Mouse (Mus musculus) lung, embryonic 15.5 days (tissue): Measurements from ENCODE around the gene Nup160. TPM values are rescaled to one million over a fixed set of nuclear protein-coding genes. Genes with fewer than 3 reads are reported as not detected.

ENCODE experiments used
- ATAC-seq: fragments of 200-750 bp; cut with Nextera tagmentation; 2 replicates; pipeline ENCODE4 v1.8.0; 2017; ENCODE audit warnings: moderate number of reproducible peaks, borderline replicate concordance; ENCODE audit not compliant: low FRiP score, low TSS enrichment; ENCODE audit errors: extremely low read depth
- H3K27ac ChIP-seq: fragments of 300-500 bp; sonication (generic); 2 replicates; pipeline ENCODE4 v1.5.1; 2015; ENCODE audit warnings: moderate library complexity, mild to moderate bottlenecking, inconsistent platforms
- H3K27me3 ChIP-seq: fragments of 300-500 bp; sonication (generic); 2 replicates; pipeline ENCODE4 v1.6.1; 2015; ENCODE audit warnings: inconsistent platforms
- H3K36me3 ChIP-seq: fragments of 300-500 bp; sonication (generic); 2 replicates; pipeline ENCODE4 v1.6.1; 2015; ENCODE audit warnings: inconsistent platforms
- H3K4me1 ChIP-seq: fragments of 300-500 bp; sonication (generic); 2 replicates; pipeline ENCODE4 v1.6.1; 2015; ENCODE audit warnings: inconsistent platforms
- H3K4me2 ChIP-seq: fragments of 300-500 bp; sonication (generic); 2 replicates; pipeline ENCODE4 v1.6.1; 2015; ENCODE audit warnings: inconsistent platforms, mild to moderate bottlenecking, moderate library complexity
- H3K4me3 ChIP-seq: fragments of 300-500 bp; sonication (generic); 2 replicates; pipeline ENCODE4 v1.5.1; 2015; ENCODE audit warnings: mild to moderate bottlenecking, inconsistent platforms
- H3K9ac ChIP-seq: fragments of 300-500 bp; sonication (generic); 2 replicates; pipeline ENCODE4 v1.6.1; 2015; ENCODE audit warnings: inconsistent platforms
- H3K9me3 ChIP-seq: fragments of 300-500 bp; sonication (generic); 2 replicates; pipeline ENCODE4 v1.6.1; 2016; ENCODE audit warnings: inconsistent platforms
- WGBS: fragments of 180-500 bp; shearing (Covaris S2); methylation state at CpG from one replicate; pipeline ENCODE4 v1.1.7; 2015; 5-methylcytosine and 5-hydroxymethylcytosine counted together
- polyA plus RNA-seq: library from polyadenylated mRNA; unstranded; fragments of >200 nt; fragmentation: Nextera tagmentation; extraction: Ambion mirVana; gene quantifications from 2 replicates; pipeline ENCODE4 v1.2.1, GENCODE M21; 2015

Nup160 gene
- polyA plus RNA-seq, 1 experiment from 2014 or later, result 52.5 TPM

DNA sequence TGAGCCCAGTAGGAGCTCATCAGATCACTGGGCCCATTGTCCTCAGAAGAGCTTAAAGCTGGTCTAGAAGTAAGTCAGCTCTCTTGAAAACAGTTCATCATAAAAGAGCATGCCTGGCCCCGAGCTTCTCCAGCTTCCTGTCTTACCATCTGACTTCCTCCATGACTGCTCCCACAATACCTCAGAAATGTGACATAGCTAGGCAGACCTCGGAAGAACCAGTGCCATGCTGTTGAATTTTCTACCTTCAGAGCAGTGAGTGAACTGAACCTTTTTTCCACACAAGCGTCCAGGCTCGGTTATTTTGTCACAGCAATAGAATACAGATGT is 35.3 kb upstream of the Nup160 start:
- Histone ChIP-seq H3K27me3 (no peaks in the 10 kb centered on the region), H3K27ac (no peak overlapping the region), H3K9me3 (no peaks in the 10 kb centered on the region), H3K4me2 (no peak overlapping the region), H3K36me3 (no peaks in the 10 kb centered on the region), H3K4me1 (peaks cover 10% of the 10 kb centered on the region; the same call in 1 of the 2 replicates), H3K4me3 (no peak overlapping the region), H3K9ac (no peak overlapping the region)
- no peak for ATAC-seq
- WGBS, result 82% methylated on average over 4 of the region's 4 CpGs

DNA sequence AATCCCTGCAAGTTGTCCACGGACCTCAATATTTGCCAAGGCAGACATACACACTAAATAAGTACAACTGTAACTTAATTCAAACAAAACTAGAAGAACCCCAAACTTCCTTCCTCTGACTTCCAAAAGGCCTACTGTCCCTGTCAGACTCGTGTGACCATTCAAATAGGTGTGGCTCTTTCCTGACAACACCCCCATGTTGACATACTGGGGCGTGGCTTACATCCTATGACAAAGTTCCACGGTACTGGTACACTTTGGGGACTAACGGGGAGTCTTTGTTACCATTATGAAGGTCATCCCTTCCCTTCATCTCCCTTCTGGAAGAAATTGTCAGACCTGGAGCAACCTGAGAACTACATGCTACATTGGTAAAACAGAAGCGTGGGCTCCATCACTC is 29.9 kb upstream of the Nup160 start:
- ATAC-seq, result no peak
- H3K4me3 ChIP-seq, result no peak overlapping the region
- no peaks in the 10 kb centered on the region for H3K4me1 ChIP-seq
- H3K27ac ChIP-seq, result no peak overlapping the region
- 61% methylated on average over 6 of the region's 6 CpGs for WGBS
- no peaks in the 10 kb centered on the region for H3K9me3 ChIP-seq
- no peak overlapping the region for H3K4me2 ChIP-seq
- no peak overlapping the region for H3K9ac ChIP-seq
- no peaks in the 10 kb centered on the region for H3K27me3 ChIP-seq
- no peaks in the 10 kb centered on the region for H3K36me3 ChIP-seq

DNA sequence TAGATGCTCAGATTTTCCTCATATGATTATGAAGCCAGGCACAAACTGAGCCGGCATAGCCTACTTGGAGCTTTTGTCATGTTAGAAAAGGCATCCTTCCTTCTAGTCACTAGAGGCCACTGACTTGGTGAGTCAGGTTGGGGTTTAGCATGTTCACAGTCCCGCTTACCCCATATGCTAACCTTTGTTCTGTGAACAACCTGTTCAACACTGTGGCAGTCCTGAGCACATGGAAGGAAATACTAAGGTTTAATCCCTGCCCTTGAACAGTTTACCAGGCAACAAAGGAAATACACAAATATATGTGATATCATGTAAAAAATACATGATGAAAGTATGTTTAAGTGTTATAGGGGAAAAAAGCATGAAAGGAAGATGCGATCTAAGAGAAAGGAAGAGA is 27.6 kb upstream of the Nup160 start:
- H3K27ac ChIP-seq, result no peak overlapping the region
- WGBS, result 78% methylated on average over 3 of the region's 3 CpGs
- H3K9ac ChIP-seq, result no peak overlapping the region
- no peak overlapping the region for H3K4me3 ChIP-seq
- H3K27me3 ChIP-seq, result no peaks in the 10 kb centered on the region
- H3K4me2 ChIP-seq, result no peak overlapping the region
- ATAC-seq, result no peak
- H3K4me1 ChIP-seq, result no peaks in the 10 kb centered on the region
- no peaks in the 10 kb centered on the region for H3K9me3 ChIP-seq
- no peaks in the 10 kb centered on the region for H3K36me3 ChIP-seq

DNA sequence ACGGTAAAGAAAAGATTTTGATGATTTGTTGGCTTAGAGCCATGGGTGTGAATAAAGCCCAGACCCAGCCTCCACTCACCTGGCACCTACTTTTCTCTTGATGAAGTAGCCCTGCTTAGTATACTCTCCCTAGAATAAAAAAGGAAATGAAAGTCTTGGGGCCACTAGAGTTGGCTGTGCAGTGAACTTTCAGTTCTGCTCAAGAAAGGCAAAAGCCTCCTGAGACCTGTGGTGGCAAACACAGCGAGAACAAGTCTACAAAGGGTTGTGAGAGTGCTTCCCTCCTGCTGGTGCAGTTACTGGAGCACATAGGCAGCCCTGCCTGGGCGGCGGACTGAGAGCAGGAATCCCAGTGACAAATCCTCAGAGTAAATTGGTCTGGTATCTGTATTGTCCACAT is 27.1 kb upstream of the Nup160 start:
- no peaks in the 10 kb centered on the region for H3K4me1 ChIP-seq
- no peak overlapping the region for H3K4me3 ChIP-seq
- 66% methylated on average over 4 of the region's 4 CpGs for WGBS
- no peaks in the 10 kb centered on the region for H3K36me3 ChIP-seq
- ATAC-seq, result no peak
- H3K27ac ChIP-seq, result no peak overlapping the region
- H3K4me2 ChIP-seq, result no peak overlapping the region
- no peaks in the 10 kb centered on the region for H3K27me3 ChIP-seq
- no peaks in the 10 kb centered on the region for H3K9me3 ChIP-seq
- no peak overlapping the region for H3K9ac ChIP-seq

DNA sequence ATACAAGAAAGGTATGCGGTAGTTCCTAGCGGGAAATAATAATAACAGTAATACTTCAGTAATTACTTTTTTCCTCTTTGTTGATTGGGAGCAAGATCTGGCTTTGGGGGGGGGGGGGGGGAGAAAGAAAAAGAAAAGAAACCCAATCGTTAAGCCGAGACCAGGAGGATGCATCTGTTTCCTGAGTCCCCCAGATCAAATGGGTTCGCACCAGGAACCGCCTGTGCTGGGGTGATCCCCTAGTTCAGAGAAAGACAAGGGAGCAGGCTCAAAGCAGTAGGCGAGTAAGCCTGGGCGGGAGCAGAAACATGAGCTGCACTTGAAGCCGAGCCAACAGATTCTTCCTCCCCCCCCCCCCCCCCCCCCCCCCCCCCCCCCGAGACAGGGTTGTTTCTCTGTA is 24.9 kb upstream of the Nup160 start:
- ATAC-seq, result peak; percentile 76; the same call in 1 of the 2 replicates
- H3K4me3 ChIP-seq, result no peak overlapping the region
- H3K27me3 ChIP-seq, result no peaks in the 10 kb centered on the region
- H3K4me1 ChIP-seq, result no peaks in the 10 kb centered on the region
- no peak overlapping the region for H3K9ac ChIP-seq
- no peak overlapping the region for H3K4me2 ChIP-seq
- H3K36me3 ChIP-seq, result no peaks in the 10 kb centered on the region
- H3K27ac ChIP-seq, result no peak overlapping the region
- 65% methylated on average over 8 of the region's 10 CpGs for WGBS
- no peaks in the 10 kb centered on the region for H3K9me3 ChIP-seq

DNA sequence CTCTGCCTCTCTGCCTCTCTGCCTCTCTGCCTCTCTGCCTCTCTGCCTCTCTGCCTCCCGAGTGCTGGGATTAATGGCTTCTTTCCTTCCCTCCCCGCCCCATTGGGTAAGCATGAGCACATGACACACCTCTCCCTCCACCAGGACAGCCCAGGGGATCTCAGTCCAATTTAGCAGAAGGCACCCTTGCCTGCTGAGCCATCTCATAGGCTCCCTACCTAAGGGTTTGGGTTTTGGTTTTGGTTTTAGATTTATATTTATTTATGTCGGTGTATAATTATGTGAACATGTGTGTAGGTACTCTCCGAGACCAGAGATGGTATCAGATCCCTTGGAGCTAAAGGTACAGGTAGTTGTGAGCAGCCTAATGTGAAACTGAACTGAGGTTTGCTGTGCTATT is 24.0 kb upstream of the Nup160 start:
- H3K9ac ChIP-seq, result no peak overlapping the region
- ATAC-seq, result no peak
- H3K4me2 ChIP-seq, result no peak overlapping the region
- H3K36me3 ChIP-seq, result no peaks in the 10 kb centered on the region
- H3K4me3 ChIP-seq, result no peak overlapping the region
- no peaks in the 10 kb centered on the region for H3K9me3 ChIP-seq
- no peaks in the 10 kb centered on the region for H3K4me1 ChIP-seq
- H3K27me3 ChIP-seq, result no peaks in the 10 kb centered on the region
- 66% methylated on average over 4 of the region's 4 CpGs for WGBS
- H3K27ac ChIP-seq, result no peak overlapping the region

DNA sequence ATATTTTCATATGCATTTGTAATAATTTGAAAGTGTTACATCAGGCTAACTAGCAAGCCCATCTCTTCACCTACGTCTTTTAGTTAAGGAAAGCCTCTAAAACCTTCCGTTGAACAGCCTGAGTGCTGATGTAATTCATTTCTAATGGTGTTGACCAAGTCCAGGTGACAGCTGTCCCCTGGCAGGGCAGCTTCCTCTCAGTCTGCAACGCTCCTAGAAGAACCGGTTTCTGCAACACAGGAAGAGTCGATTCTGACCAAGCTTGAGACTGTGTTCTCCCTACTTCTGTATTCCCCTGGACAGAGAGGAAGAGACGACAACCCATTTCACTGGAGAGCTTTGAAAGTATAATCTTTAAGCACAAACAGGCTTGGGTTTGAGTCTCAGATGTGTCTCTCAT is 21.6 kb upstream of the Nup160 start:
- no peak overlapping the region for H3K4me3 ChIP-seq
- 44% methylated on average over 6 of the region's 6 CpGs for WGBS
- ATAC-seq, result no peak
- H3K9me3 ChIP-seq, result no peaks in the 10 kb centered on the region
- H3K27me3 ChIP-seq, result no peaks in the 10 kb centered on the region
- no peaks in the 10 kb centered on the region for H3K4me1 ChIP-seq
- H3K36me3 ChIP-seq, result no peaks in the 10 kb centered on the region
- H3K9ac ChIP-seq, result no peak overlapping the region
- no peak overlapping the region for H3K4me2 ChIP-seq
- no peak overlapping the region for H3K27ac ChIP-seq

DNA sequence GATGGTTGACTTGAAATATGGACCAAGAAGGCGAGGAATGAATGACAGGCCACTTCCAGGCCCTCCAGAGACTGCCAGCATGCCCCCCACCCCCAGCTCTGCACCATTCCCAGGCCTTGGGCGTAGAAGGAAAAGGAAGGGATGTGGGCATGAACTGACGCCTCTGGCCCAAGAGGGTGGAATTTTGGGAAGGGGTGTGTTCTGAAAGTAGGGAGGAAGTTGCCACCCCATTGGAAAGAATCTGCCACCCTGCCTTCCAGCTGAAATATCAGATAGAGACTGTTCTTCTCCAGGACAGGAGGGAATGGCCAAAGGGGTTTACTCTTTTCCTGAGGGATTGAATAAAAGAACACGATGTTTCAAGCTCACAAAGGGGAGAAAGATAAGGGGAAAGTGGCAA is 18.4 kb upstream of the Nup160 start:
- no peaks in the 10 kb centered on the region for H3K4me1 ChIP-seq
- 61% methylated on average over 4 of the region's 4 CpGs for WGBS
- H3K4me2 ChIP-seq, result no peak overlapping the region
- no peak overlapping the region for H3K27ac ChIP-seq
- no peaks in the 10 kb centered on the region for H3K36me3 ChIP-seq
- H3K9ac ChIP-seq, result no peak overlapping the region
- ATAC-seq, result no peak
- no peak overlapping the region for H3K4me3 ChIP-seq
- H3K27me3 ChIP-seq, result no peaks in the 10 kb centered on the region
- H3K9me3 ChIP-seq, result no peaks in the 10 kb centered on the region

DNA sequence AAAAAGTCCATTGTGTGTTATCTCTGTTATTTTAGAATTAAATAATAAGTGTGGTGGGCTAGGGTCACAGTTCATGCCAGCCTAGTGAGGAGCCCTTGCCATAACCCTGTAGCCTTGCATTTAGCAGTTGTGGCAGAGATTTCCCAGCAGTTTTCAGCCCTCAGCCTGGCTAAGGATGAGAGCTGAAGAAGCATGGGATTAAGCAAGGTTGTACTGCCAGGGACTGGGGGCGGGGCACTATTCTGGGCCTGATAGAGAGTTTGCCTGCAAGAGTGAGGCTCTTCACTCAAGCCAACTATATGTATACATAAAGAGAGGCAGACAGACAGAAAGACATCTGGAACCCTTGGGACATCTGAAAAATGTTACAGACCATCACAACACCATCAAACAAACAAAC is 18.0 kb upstream of the Nup160 start:
- H3K27ac ChIP-seq, result no peak overlapping the region
- H3K36me3 ChIP-seq, result no peaks in the 10 kb centered on the region
- no peak overlapping the region for H3K9ac ChIP-seq
- H3K27me3 ChIP-seq, result no peaks in the 10 kb centered on the region
- ATAC-seq, result no peak
- 80% methylated on average over 1 of the region's 1 CpGs for WGBS
- no peaks in the 10 kb centered on the region for H3K4me1 ChIP-seq
- H3K9me3 ChIP-seq, result no peaks in the 10 kb centered on the region
- H3K4me3 ChIP-seq, result no peak overlapping the region
- no peak overlapping the region for H3K4me2 ChIP-seq

DNA sequence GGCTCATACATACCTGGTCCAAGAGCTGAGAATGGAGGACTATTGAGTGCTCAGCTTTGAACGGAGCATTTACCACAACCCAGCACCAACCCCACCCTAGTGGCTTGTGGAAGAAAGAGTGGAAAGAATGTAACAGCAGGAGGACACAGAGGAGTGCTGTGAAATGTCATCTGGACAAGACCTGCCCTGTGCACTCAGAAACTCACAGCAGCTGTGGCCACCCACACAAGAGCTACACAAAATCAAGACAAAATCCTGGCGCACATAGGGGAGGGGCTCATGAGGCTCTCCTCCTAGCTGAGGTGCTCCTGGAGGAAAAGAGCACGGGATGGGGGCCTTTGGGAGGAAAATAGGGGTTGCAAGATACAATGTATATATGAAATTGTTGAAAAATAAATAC is 17.4 kb upstream of the Nup160 start:
- H3K27me3 ChIP-seq, result no peaks in the 10 kb centered on the region
- no peak for ATAC-seq
- H3K27ac ChIP-seq, result no peak overlapping the region
- H3K36me3 ChIP-seq, result no peaks in the 10 kb centered on the region
- no peak overlapping the region for H3K9ac ChIP-seq
- no peaks in the 10 kb centered on the region for H3K4me1 ChIP-seq
- H3K4me3 ChIP-seq, result no peak overlapping the region
- H3K9me3 ChIP-seq, result no peaks in the 10 kb centered on the region
- no peak overlapping the region for H3K4me2 ChIP-seq
- 69% methylated on average over 3 of the region's 3 CpGs for WGBS

DNA sequence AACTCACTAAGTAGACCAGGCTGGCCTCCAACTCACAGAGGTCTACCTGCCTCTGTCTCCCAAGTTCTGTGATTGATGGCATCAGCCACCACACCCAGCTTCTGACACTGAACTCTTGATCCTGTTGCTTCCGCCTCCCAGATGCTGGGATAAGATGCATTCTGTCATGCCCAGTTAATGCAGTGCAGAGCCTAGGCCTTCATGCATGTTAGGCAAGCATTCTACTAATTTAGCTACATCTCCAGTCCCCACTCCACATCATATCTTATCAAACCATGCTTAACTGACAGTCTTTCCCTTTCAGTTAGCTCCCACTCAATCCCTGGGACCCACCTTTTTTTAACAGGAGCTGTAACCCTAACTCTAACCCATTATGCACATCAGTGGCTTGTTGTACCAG is 16.1 kb upstream of the Nup160 start:
- 73% methylated on average over 1 of the region's 1 CpGs for WGBS
- ATAC-seq, result no peak
- H3K9me3 ChIP-seq, result no peaks in the 10 kb centered on the region
- H3K36me3 ChIP-seq, result no peaks in the 10 kb centered on the region
- no peak overlapping the region for H3K9ac ChIP-seq
- H3K27ac ChIP-seq, result no peak overlapping the region
- no peak overlapping the region for H3K4me3 ChIP-seq
- H3K4me1 ChIP-seq, result no peaks in the 10 kb centered on the region
- H3K27me3 ChIP-seq, result no peaks in the 10 kb centered on the region
- no peak overlapping the region for H3K4me2 ChIP-seq

DNA sequence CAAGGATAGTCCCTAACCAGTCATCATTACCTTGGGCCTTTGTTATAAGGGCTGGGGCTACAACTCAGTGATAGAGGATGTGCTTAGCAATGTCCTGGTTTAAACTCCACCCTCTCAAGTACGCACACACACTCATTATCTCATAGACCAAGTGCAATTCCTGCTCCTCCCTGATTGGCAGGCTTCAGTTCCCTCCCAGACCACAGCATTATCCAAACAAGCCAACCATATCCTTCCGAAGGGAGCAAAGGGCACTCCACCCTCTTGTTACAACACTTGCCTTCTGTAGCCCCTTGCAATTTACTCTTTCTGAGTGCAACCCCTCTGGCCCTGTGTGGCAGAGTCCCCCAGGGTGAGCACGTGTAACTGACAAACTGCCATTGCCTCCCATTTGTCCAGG is 15.6 kb upstream of the Nup160 start:
- Histone ChIP-seq H3K27ac (no peak overlapping the region), H3K9me3 (no peaks in the 10 kb centered on the region), H3K4me1 (no peaks in the 10 kb centered on the region), H3K27me3 (no peaks in the 10 kb centered on the region), H3K4me3 (no peak overlapping the region), H3K4me2 (no peak overlapping the region), H3K36me3 (no peaks in the 10 kb centered on the region), H3K9ac (no peak overlapping the region)
- WGBS, result 18% methylated on average over 3 of the region's 3 CpGs
- peak; percentile 46; the same call in 1 of the 2 replicates for ATAC-seq

DNA sequence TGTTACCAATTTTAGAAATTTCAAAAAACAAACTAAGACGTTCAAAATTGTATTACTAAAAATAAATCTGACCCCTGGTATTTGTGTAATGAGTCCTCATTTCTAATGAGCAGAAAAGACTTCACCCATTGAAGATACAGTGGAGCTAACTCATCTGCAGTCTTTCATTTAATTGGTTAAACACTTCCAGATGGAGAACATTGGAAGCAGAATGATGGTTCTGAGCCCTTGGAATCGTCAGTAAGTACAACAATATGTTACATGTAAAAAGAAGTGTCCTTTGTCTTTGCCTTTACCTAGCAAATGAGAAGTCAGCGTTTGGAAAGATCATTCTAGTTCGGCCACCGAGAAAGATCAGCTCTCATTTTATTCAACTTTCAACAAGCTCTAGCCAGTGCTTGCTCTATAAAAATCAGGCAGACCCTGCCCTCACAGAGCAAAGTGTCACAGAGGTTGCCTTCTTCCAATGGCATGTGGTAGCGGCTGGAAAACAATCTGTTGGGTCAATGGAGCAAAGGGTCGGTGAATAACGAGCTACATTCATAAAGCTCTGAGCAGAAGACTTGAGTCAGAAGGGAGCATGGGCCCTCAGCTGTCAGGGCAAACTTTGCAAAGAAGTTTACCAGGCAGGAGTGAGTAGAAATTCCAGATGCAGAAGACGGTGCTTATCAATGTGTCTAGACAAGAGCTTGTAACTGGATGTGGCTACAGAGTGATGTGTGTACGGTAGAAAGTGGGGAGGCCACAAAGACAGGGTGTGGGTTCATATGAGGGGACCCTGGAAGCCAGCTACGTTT is 10.2 kb upstream of the Nup160 start:
- no peaks in the 10 kb centered on the region for H3K27me3 ChIP-seq
- H3K4me1 ChIP-seq, result peaks cover 5% of the 10 kb centered on the region; the same call in 1 of the 2 replicates
- no peak overlapping the region for H3K27ac ChIP-seq
- no peaks in the 10 kb centered on the region for H3K9me3 ChIP-seq
- no peak for ATAC-seq
- no peak overlapping the region for H3K9ac ChIP-seq
- no peak overlapping the region for H3K4me3 ChIP-seq
- WGBS, result 49% methylated on average over 11 of the region's 11 CpGs
- no peaks in the 10 kb centered on the region for H3K36me3 ChIP-seq
- H3K4me2 ChIP-seq, result no peak overlapping the region
